Mouse (Mus musculus): ENCODE results near the gene Noto. TPM values are rescaled to one million over a fixed set of nuclear protein-coding genes. Genes with fewer than 3 reads are reported as not detected.

The Noto gene
- polyA plus RNA-seq, 1 experiment from 2014 or later, result 0.47 TPM

DNA sequence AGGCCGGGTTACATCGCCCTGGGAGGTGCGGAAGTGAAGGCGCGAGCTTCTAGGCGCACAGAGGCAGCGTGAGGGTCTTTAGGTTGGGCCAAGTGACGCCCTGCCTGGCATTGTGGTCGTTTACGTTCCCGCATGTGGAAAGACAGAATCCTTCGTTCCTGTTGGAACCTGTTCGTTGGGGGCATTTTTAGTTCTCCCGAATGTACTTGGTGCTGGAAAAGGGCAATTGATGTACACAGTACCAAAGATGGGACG lies 28.7 kb downstream of the Noto start:
- Histone ChIP-seq H3K4me1 (peaks cover 38% of the 10 kb centered on the region), H3K9ac (peak overlapping the region; percentile 89), H3K27ac (peak overlapping the region; percentile 95), H3K4me2 (peak overlapping the region; percentile 88), H3K27me3 (no peaks in the 10 kb centered on the region), H3K4me3 (peak overlapping the region; percentile 71), H3K9me3 (no peaks in the 10 kb centered on the region), H3K36me3 (peaks cover 3% of the 10 kb centered on the region)
- under 1% methylated on average over 15 of the region's 15 CpGs for WGBS
- no peak for ATAC-seq (ENCODE audit: borderline replicate concordance, extremely low read depth, low FRiP score, low TSS enrichment)

DNA sequence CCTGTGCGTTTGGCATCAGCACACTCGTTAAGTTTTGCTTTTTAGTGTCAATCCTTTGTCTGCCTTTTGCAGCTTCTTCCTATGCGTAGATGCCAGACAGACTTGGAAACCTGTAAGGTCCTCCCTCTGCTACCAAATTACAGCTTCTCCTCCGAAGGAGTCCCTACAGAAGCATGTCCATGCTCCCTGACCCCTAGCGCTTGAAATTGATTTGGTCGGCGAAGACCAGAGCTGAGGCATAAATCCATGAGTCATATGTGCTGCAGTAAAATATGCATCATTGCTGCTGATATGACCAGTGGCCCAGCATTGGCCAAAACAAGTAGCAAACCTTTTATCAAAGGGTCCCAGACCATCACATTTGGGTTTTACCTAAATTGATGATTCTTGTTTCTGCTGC lies 29.1 kb downstream of the Noto start:
- Histone ChIP-seq H3K4me3 (peak overlapping the region; percentile 71), H3K27ac (peak overlapping the region; percentile 95; the same call in 1 of the 2 replicates), H3K27me3 (no peaks in the 10 kb centered on the region), H3K9me3 (no peaks in the 10 kb centered on the region), H3K36me3 (0 out of 2 replicates have a peak, but pooled peaks cover 3% of the 10 kb centered on the region), H3K4me2 (peak overlapping the region; percentile 88), H3K4me1 (peaks cover 38% of the 10 kb centered on the region), H3K9ac (peak overlapping the region; percentile 89)
- ATAC-seq (ENCODE audit: borderline replicate concordance, extremely low read depth, low FRiP score, low TSS enrichment), result no peak
- WGBS, result 7% methylated on average over 7 of the region's 7 CpGs

DNA sequence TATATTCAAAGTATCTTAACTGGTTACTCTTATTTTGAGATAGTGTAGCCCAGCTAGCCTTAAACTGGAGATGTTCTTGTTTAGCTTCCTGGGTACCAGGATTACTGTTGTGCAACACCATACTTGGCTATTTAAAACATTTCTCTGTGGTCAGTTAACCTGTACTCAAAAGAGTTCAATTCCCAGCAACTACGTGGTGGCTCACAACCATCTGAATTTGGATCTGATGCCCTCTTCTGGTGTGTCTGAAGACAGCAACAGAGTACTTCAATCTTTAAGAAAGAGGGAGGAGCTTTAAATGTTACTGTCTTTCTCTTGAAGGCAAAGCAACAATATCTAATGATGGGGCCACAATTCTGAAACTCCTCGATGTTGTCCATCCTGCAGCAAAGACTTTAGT lies 35.9 kb downstream of the Noto start:
- 87% methylated on average over 2 of the region's 2 CpGs for WGBS
- no peak overlapping the region for H3K4me3 ChIP-seq
- no peak for ATAC-seq (ENCODE audit: borderline replicate concordance, extremely low read depth, low FRiP score, low TSS enrichment)
- H3K36me3 ChIP-seq, result peaks cover 59% of the 10 kb centered on the region
- 0 out of 2 replicates have a peak, but pooled peaks cover 8% of the 10 kb centered on the region for H3K4me1 ChIP-seq
- no peak overlapping the region for H3K9ac ChIP-seq
- H3K4me2 ChIP-seq, result no peak overlapping the region
- H3K27ac ChIP-seq, result no peak overlapping the region
- H3K9me3 ChIP-seq, result no peaks in the 10 kb centered on the region
- no peaks in the 10 kb centered on the region for H3K27me3 ChIP-seq

DNA sequence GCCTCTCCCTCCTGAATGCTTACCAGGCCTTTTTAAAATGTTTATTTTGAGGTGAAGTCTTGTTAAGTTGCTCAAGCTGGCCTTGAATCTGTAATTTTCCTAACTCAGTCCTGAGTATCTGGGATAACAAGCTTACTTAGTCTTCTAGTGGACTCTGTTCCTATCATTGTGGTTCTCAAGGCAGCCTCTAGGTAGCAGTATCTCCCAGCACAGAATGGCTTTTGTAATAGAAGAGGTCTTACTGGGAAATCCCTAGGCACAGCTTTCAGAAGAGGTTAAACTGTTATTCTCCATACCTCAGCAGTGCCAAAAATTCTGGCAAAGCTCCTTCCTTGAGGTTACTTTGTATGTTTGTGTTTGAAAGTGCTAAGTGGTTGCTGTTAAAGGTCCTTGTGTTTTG lies 41.7 kb downstream of the Noto start:
- Histone ChIP-seq H3K36me3 (peaks cover 95% of the 10 kb centered on the region), H3K4me2 (no peak overlapping the region), H3K27ac (no peak overlapping the region), H3K4me3 (no peak overlapping the region), H3K9me3 (no peaks in the 10 kb centered on the region), H3K4me1 (no peaks in the 10 kb centered on the region), H3K27me3 (no peaks in the 10 kb centered on the region), H3K9ac (no peak overlapping the region)
- ATAC-seq (ENCODE audit: borderline replicate concordance, extremely low read depth, low FRiP score, low TSS enrichment), result no peak

DNA sequence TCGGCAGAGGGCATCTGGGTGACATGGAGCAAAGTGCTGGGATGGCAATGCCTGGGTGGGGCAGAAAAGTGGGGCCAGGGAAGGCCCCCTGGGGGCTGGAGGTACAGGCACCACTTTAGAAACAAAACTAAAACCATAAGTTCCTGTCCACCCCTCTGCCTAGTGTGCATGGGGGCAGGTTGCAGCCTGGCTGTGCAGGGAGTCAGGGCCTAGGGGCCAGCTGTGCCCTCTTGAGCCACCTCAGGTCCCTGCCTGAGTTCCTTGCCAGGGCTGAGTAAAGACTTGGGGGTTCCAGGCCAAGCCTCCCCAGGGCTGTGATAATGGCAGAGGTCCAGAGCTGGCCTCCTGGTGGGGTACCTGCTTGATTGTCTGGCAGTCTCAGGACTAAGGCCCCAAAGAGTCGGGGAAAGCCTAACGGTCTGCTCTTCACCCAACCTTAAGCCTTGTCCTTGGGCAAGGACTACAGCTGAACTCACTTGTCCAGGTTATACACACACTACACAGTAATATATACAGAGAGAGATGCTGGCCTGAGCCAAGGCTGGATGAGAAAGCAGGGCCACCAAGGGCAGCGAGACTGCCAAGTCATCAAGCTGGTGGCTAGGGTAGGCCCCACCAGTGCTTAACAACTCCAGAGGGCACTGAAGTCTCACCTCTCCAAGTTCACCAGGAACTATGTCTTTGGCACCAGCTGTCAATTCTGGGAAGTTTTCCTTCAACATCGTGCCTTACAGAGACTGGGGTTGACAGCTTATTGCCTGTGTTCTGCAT lies 46.2 kb downstream of the Noto start:
- Histone ChIP-seq H3K4me3 (no peak overlapping the region), H3K36me3 (peaks cover 51% of the 10 kb centered on the region), H3K9me3 (no peaks in the 10 kb centered on the region), H3K27me3 (no peaks in the 10 kb centered on the region), H3K4me1 (no peaks in the 10 kb centered on the region), H3K4me2 (no peak overlapping the region), H3K27ac (no peak overlapping the region), H3K9ac (no peak overlapping the region)
- ATAC-seq (ENCODE audit: borderline replicate concordance, extremely low read depth, low FRiP score, low TSS enrichment), result no peak
- 65% methylated on average over 5 of the region's 5 CpGs for whole genome bisulfite sequencing

DNA sequence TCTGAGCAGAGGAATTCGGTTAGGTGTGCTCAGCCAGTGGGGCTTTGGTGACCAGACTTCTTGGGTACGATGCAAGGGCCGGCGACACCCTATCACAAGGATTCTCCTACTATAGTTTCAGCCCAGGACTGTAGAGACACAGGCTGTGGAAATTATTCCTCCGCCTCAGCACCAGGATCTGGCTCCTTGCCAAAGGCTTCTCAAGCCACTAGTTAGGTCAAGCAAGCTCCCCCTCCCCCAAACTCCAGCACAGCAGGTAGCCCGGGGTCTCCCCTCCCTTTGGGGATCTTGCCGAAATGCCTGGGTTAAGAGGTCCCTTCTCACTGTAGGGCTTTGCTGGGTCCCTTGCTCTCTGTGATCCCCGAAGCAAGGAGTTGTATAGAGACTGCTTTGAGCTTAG lies 48.3 kb downstream of the Noto start:
- Histone ChIP-seq H3K9ac (no peak overlapping the region), H3K9me3 (no peaks in the 10 kb centered on the region), H3K4me2 (no peak overlapping the region), H3K36me3 (peaks cover 30% of the 10 kb centered on the region), H3K4me3 (no peak overlapping the region), H3K4me1 (no peaks in the 10 kb centered on the region), H3K27ac (no peak overlapping the region), H3K27me3 (0 out of 2 replicates have a peak, but pooled peaks cover 3% of the 10 kb centered on the region)
- ATAC-seq (ENCODE audit: borderline replicate concordance, extremely low read depth, low FRiP score, low TSS enrichment), result no peak
- 46% methylated on average over 8 of the region's 8 CpGs for WGBS

DNA sequence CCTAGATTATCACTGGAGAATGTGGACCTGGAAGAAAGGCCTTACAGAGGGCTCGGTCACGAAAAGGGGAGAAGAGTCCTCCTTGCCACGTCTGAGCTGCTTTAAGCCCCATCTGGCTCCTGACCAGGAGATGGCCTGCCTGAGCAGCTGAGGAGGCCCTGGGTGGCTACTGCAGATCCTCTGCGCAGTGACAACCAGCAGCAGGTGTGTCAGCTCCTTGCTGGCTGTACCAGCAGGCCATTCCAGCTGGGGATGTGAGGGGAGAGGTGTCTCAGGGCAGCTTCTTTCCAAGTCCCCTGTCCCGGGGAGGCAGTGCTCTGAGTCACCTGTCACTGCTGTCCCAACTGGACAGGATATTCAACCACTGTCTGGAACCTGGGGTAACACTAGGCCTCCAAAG lies 48.9 kb downstream of the Noto start:
- no peaks in the 10 kb centered on the region for H3K4me1 ChIP-seq
- H3K4me3 ChIP-seq, result no peak overlapping the region
- H3K36me3 ChIP-seq, result peaks cover 24% of the 10 kb centered on the region
- 50% methylated on average over 5 of the region's 5 CpGs for WGBS
- no peaks in the 10 kb centered on the region for H3K9me3 ChIP-seq
- ATAC-seq (ENCODE audit: borderline replicate concordance, extremely low read depth, low FRiP score, low TSS enrichment), result no peak
- H3K9ac ChIP-seq, result no peak overlapping the region
- H3K27me3 ChIP-seq, result peaks cover 3% of the 10 kb centered on the region; the same call in 1 of the 2 replicates
- H3K27ac ChIP-seq, result no peak overlapping the region
- H3K4me2 ChIP-seq, result no peak overlapping the region

DNA sequence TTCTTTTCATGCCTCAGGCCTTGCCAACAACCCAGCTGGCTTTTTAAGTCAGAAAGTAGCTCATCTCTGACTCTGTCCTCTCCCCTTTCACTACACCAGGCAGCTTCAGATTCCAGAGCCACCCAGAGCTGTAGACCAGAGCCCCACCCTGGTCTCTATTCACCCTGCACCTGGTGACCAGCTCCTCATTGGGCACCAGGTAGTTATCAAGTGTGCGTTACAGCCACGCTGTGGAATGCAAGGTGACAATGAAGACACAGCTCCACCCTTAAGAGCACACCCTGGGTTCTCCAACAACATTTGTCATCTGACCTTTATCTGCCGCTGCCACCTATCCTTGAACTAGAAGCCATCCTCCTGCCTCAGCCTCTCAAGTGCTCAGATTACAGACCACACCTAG lies 51.9 kb downstream of the Noto start:
- no peak overlapping the region for H3K4me2 ChIP-seq
- no peak overlapping the region for H3K4me3 ChIP-seq
- H3K27me3 ChIP-seq, result peaks cover 3% of the 10 kb centered on the region; the same call in 1 of the 2 replicates
- ATAC-seq (ENCODE audit: borderline replicate concordance, extremely low read depth, low FRiP score, low TSS enrichment), result no peak
- H3K9me3 ChIP-seq, result no peaks in the 10 kb centered on the region
- H3K36me3 ChIP-seq, result no peaks in the 10 kb centered on the region
- 71% methylated on average over 3 of the region's 3 CpGs for WGBS
- no peaks in the 10 kb centered on the region for H3K4me1 ChIP-seq
- H3K9ac ChIP-seq, result no peak overlapping the region
- H3K27ac ChIP-seq, result no peak overlapping the region

DNA sequence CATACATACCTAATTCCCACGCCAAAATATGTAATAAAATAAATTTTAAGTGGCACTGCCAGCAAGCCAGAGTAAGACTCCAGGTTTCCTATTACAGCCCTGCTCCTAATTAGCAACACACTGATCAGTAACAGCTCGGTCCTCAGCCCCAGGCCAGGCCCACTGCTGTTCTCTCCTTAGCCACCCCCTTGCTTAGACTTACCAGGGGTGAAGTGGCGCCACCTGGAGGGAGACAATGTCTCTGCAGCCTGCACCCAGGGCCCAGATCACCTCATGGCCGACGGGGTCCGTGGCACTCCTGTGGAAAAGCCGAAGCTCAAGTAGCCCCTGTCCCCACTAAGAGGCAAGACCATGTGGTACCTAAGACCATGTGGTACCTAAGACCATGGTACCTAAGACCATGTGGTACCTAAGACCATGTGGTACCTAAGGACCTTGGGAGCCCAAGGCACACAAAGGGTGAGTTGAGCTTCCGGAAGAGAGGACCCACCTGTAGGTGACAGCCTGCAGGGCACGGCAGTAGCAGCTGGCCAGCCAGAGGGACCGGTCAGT lies 53.8 kb downstream of the Noto start:
- Histone ChIP-seq H3K27me3 (peaks cover 7% of the 10 kb centered on the region), H3K9me3 (no peaks in the 10 kb centered on the region), H3K4me2 (no peak overlapping the region), H3K9ac (no peak overlapping the region), H3K36me3 (no peaks in the 10 kb centered on the region), H3K4me3 (no peak overlapping the region), H3K27ac (no peak overlapping the region), H3K4me1 (no peaks in the 10 kb centered on the region)
- 30% methylated on average over 10 of the region's 10 CpGs for whole genome bisulfite sequencing
- no peak for ATAC-seq (ENCODE audit: borderline replicate concordance, extremely low read depth, low FRiP score, low TSS enrichment)

DNA sequence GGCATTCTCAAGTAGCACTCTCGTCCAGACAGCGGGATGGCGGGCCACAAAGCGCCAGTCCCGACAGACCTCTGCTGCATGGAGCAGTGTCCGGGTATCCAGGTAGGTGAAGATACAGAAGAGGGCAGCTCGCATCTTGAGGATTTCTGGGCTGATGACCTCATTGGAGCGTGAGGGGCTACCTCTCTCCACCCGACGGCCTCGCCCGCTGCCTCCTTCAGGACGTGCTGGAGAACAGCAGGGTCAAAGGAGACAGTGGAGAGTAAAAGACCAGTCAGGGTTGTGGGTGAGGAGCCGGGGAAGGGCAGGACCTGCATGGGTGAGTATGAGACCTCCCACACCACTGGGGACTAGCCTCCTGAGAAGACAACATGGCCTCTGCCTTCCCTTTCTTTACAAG lies 54.7 kb downstream of the Noto start:
- no peaks in the 10 kb centered on the region for H3K36me3 ChIP-seq
- no peak overlapping the region for H3K27ac ChIP-seq
- WGBS, result 30% methylated on average over 14 of the region's 14 CpGs
- no peak for ATAC-seq (ENCODE audit: borderline replicate concordance, extremely low read depth, low FRiP score, low TSS enrichment)
- no peak overlapping the region for H3K9ac ChIP-seq
- H3K4me2 ChIP-seq, result no peak overlapping the region
- H3K27me3 ChIP-seq, result peaks cover 17% of the 10 kb centered on the region
- no peaks in the 10 kb centered on the region for H3K4me1 ChIP-seq
- no peak overlapping the region for H3K4me3 ChIP-seq
- no peaks in the 10 kb centered on the region for H3K9me3 ChIP-seq
